Mouse (Mus musculus): ENCODE measurements around the gene Mdga1. TPM values are rescaled to one million over a fixed set of nuclear protein-coding genes. Genes with fewer than 3 reads are reported as not detected.

The Mdga1 gene
- 0.17 TPM for polyA plus RNA-seq (2014; fragmentation: Illumina TruSeq; extraction: RNeasy Lipid Tissue Mini Kit (QIAGEN cat#74804); ENCODE audit: low read depth, low replicate concordance)

GRCm38 (mm10) chr17:29970037-29970555 lies at the start of gene Mdga1:
Gene Mdga1 (minus strand): TSS chr17:29970087.

DNA sequence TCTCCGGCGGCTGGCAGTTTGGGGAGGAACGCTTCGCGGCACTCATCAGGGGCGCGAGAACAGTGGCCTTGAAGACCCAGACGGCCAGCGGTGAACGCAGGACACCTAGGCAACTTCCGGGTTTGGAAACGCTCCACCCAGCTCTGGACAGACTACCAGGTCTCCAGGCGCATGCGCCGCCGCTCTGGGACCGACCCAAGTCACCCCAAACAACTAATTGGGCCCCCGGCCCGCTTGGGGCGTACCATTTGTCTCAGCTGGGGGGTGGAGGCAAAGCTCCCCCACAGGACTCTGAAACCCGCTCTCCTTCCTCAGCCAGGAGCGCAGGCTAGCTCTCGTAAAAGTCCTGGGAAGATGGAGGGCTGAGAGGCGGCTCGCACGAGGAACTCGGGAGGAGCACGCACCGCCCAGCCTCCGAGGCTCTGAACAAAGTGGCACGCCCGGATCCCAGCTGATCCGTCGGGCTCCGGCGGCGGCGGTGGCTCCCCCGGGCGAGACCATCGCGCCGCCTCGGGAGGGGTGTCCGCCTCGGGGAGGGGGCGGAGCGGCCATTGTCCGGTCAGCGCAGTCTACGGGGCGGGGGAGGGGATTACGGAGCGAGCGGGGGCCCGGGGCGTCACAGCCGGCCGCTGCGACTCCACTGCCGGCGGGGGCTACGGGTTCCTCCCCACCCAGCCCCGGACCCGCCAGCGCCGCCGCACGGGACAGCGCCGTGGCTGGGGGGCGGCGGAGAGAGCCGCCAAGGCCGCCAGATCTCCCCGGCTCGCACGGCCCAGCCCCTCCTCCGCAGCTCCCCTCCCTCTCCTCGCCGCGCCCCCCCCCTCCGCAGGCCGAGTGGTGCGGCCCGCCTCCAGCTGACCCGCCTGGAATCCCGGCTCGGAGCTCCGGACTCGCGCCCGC lies 34.6 kb upstream of the Mdga1 start, which contains the start of gene Zfand3:
Gene Zfand3 (plus strand): TSS at position 531 of the 900 bp plus-strand sequence.

Other genes starting within 250 kb of the Mdga1 start
- 542 TPM for gene Zfand3, start 34.6 kb upstream of the Mdga1 start, polyA plus RNA-seq (2014; fragmentation: Illumina TruSeq; extraction: RNeasy Lipid Tissue Mini Kit (QIAGEN cat#74804); ENCODE audit: low read depth, low replicate concordance)